Mouse (Mus musculus): ENCODE measurements at regions not wholly inside any gene's neighbourhood (a gene's known extent, or its start where the extent isn't known, plus 50 kb on each side); places are given as distances from the start of the nearest gene placed in this dataset.

DNA sequence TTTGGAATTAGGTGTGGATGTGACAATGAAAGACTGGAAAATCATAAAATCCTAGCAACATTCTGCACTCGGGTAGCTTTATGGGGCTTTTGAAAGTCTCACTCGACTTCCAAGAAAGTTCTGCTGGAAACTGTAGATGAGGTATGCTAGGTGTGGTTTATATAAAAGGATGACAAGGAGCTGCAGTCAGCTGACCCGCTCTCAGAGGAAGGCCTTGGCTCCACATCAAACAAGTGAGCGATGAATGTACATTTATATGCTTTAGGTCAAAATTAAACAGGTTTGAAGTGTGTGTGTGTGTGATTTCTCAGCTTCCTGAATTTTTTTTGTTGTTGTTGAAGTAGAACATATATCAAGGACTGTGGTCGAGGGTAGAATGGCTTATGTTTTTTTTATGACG is 174.9 kb downstream of the 1500009L16Rik start:
- no peak for DNase-seq

- no peak for DNase-seq
Observed at GRCm38 (mm10) chr10:83906751-83907150, 184.1 kb downstream of the 1500009L16Rik start.

DNA sequence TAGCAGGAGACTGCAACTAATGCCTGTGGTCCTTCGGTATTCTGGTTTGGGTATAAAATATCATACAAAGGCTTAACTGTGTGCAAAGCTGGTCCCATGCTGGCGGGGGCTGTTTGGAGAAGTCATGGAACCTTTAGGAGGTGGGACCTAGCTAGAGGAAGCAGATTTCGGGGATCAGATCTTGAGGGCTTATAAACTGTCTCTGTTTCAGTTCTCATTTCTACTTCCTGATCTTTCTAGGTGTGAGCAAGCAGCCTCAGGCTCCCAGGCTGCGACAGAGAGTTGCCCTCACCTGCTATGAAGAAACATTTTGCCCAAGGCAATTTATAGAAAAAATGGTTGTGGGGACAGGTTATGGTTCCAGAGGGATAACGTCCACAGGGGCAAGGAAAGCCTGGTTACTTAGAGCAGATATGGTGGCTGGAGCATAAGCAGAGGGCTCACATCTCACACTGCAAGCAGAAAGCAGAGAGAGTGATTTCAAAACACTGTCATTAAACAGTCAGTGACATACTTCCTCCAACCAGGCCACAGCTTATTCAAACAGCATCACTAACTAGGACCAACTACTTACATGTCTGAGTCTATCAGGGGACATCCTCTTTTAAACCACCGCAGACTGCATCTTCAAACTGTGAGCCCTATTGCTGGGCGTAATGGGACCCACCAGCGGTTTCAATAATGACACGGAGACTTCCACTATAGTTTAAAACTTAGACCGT is 188.1 kb downstream of the 1500009L16Rik start:
- DNase-seq, result no peak

- DNase-seq, result peak in 1 of 2 experiments; percentile 44
Observed at GRCm38 (mm10) chr10:83914401-83915132, 191.9 kb downstream of the 1500009L16Rik start.

GRCm38 (mm10) chr10:83915133-83915730 is 192.6 kb downstream of the 1500009L16Rik start:
- no peak for DNase-seq

DNA sequence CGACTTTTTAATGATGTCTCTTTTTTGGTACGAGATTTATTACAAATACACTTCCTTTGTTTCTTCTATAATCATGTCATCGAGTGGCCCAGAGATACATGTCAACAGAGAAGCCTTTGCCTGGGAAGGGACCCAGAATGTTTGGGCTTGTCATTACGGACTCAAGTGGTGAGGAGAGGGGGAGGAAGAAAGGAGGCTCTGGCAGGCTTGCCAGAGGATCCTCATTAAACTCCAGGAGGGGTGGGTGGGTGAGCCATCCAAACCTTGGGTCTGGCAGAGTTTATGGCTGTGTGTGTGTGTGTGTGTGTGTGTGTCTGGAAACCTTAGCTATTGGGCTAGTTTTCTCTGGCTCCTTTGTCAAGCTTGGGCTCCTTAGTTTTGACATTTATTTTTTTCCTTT is 204.3 kb downstream of the 1500009L16Rik start:
- DNase-seq, result no peak

DNA sequence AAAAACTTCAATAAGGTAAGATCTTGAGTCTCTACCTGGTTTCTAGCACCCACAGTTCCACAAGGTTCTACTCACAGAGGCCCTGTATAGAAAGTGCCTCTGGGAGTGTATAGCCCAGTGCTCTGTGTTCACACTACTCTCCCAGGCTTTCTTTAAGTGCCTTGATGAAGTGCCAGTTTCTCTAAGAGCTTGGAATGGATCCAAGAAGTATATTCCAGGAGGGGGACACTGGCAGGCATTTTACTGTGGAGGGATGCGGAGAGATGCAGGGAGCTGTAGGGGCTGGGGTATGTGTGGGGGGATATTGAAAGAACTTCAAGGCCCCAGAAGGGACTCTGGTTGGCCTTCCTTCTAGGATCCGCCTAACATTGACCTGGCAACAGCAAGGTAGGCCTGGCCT is 204.9 kb downstream of the 1500009L16Rik start:
- DNase-seq, result no peak

DNA sequence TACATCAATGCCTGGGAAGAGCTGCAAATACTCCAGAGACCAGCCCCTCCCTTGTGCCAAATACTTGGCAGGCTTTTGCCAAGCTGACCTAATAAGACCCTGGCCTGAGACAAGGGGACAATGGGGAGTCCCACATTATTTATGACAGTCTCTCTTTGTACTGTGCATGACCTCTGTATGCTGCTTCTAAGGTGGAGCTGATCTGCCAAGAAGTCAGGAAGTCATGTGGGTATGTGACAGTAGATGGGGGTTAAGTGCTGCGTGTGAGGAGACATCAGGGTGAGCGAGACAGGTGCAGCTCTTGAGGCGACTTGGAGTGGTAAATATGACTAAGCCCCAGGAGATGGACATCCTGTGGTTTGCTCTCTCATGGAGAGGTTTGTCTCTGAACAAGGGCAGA is 209.1 kb downstream of the 1500009L16Rik start:
- DNase-seq, result peak; percentile 53 to 81

DNA sequence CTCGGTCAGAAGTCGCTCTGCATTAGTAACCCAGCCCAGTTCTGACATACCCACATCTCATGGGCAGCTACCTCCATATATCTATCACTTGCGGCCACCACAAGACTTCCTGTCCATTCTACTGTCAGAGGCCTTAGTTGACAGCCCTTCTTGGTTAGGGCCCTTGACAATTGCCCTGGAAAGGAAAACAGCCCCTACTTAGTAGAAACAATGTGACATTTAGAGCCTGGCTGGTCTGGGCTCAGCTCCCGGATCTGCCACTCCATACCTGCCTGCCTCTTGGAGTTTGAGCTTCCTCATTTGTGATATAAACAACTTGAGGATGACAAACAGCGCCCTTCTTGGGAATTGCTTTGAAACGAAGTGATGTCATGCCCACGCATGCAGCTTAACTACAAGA is 210.5 kb downstream of the 1500009L16Rik start:
- DNase-seq, result peak in 1 of 2 experiments; percentile 59

DNA sequence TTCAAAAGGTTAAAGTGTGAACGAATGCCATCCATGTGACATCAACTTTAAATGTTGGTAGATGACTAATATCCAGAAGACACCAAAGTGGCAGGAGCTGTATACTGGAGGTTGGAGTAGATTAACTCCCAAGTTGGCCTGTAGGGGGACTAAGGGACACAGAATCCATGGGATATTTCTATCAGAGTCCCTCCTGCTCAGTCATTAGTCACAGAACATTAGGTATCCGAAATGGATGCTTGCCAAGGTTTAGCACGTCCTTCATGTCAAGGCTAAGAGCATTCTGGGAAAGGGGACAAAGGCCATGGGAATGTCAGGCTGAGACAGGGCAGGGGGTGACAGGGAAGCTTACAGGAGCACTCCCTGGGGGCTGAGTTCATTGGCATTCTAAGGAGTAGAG is 211.8 kb downstream of the 1500009L16Rik start:
- peak; percentile 58 for DNase-seq

GRCm38 (mm10) chr10:83937168-83937567 is 214.5 kb downstream of the 1500009L16Rik start:
- DNase-seq, result peak; percentile 68 to 88

GRCm38 (mm10) chr10:83942101-83942500 is 219.4 kb downstream of the 1500009L16Rik start:
- no peak for DNase-seq

DNA sequence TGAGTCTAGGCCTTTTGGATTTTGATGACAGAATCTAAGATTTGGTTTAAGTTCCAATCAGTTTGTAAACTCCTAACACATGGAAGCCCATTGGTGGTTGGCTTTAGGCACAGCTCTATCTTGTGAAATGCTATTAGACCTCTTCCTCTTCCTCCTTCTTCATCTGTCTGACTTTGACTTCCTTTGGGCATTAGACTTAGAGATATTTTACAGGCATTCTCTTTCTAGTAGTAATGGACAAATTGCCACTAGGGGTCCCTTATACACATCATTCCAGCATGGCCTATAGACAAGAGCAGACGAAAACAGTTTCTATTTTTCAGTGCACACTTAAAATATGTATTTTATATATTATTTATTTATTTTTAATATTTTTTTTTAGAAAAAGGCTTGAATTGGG is 221.5 kb downstream of the 1500009L16Rik start:
- DNase-seq, result no peak

DNA sequence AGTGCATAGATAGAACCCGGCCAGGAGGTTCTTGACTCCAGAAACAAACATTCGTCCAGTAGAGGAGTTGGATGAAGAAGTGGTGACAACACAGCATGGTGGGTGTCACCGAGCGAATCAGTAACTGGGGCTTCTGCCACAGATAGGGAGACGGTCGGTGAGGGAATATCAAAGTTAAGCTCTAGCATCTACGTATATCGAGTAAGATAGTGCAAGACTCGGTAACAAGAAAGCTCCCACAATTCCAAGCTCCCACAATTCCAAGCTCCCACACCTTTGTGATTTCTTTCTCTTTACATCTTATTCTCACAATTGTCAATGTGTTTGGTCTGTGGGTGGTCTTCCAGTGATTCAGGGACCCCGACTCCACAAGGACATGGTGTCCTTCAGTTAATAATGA is 222.2 kb downstream of the 1500009L16Rik start:
- no peak for DNase-seq

GRCm38 (mm10) chr10:83945503-83945902 is 222.8 kb downstream of the 1500009L16Rik start:
- DNase-seq, result no peak

- DNase-seq, result no peak
Observed at GRCm38 (mm10) chr10:83946186-83947176, 223.8 kb downstream of the 1500009L16Rik start.

- DNase-seq, result no peak
Observed at GRCm38 (mm10) chr10:83957118-83957759, 234.6 kb downstream of the 1500009L16Rik start.

DNA sequence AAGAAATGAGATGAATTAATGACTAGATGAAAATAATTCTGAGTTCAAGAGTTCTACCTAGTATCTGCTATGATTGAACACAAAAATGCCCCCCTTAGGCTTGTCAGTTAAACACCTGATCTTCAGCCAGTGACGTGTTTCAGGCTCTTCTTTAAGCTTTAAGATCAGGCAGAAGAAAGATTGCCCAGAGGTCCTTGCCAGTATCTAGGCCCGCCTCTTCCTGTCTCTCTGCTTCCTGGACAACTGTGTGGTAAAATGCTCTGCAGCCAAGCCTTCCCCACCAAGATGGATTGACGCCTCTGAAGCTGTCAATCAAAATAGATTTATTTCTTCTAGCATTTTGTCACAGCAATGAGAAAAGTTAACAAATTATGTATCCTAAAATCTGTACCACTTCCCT is 235.7 kb downstream of the 1500009L16Rik start:
- no peak for DNase-seq

DNA sequence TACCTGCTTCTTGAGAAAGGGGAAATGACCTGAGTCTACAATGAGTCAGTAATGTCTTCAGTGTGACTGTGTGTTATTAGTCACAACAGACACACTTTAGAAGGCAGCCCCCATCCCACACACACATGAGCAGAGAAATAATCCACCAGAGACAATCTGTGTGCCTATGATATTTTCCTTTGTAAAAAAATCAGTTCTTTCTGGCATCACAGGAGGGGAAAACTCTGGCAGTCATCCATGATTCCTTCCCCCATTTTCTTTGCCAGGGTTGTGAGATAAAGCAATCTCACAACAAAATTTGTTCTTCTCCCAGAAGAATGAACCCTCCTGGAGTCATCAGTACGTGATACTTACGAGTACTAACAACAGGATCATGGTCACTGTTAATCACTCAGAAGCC is 236.2 kb downstream of the 1500009L16Rik start:
- DNase-seq, result no peak

- no peak for DNase-seq
Observed at GRCm38 (mm10) chr10:83963232-83963760, 240.6 kb downstream of the 1500009L16Rik start.

DNA sequence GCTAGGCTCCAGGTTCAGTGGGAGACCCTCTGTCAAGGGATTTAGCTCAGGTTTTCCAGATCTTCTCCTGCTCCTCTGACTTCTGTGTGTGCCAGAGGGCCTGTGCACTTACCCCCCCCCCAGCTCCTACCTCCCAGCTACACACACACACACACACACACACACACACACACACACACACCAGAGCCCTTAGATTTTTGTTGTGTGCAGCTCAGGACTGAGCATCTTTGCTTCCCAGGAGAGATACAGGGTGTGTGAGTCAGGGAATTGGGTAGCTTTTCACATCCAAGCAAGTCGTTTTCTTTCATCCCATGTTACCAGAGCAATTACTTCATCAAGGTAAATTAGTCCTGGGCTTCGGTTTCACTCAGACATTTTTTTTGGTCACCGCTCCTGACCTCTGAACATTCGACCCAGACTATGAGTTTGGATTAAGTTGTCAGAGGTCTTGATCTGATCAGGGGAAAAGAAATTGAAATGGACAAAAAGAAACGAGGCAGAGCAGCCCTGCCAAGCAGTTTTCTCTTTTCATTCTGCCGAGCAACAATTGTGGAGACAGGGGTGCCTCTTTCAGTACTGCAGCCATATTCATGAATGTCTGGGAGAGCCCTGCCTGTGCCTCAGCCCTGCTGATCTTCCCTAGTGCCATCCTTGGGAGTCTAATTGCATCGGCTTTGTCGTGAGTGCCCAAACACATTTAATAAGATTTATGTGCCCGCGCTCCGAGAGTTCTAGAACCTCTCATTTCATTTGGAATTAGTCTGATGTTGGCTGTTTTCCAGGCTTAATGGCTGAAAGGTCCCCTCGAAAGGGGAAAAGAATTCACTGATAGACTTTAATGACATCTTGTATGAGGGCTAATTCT is 241.3 kb downstream of the 1500009L16Rik start:
- DNase-seq, result no peak

All from kidney, postnatal 25 days (tissue).